Mouse (Mus musculus): ENCODE measurements around the gene Cd59a.

DNA sequence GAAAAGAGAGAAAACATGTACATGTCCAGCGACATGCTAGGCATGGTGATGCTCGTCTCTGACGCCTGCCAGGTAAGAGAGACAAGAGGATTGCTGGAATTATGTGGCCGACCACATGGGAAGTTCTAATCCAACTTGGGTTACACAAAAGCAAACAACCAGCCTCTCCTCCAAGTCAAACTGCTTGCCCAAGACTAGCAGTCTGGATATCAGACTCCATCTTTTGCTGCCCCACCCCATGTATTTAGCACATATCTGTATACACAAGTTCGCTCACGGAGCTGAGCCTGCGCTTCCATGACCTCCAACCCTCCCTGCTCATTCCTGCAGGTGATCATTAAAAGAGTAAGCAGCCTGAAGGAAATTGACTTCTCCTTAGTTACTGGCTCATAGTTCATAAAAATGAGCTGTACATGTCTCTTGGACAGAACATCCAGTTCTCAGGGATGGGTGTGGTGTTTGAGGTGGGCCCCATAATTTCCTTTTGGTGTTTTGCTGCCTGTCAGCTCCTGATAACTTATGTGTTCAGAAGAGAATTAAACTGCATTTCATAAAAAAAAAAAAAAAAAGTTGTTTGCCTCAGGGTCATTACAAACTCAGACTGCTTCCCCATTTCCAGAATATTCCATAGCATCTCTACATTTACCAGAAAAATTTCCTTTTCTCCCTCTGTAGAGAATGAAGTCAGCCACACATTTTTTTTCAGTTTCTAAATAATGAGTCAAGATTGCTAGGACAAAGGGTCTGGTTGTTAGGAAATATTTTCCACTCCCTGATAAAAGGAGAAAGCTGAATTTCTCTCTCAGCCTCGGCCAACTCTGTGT is 26.3 kb downstream of the Cd59a start:
- no peak for TF ChIP-seq CTCF (conservative IDR thresholded peaks at IDR 0.05; ENCODE audit: insufficient read depth, insufficient read length, low read depth, low read length)
- TF ChIP-seq POLR2A (IDR thresholded peaks at IDR 0.05; ENCODE audit: low read depth, low read length) = no peak
